Mouse (Mus musculus) heart, adult 2 months (tissue): Measurements from ENCODE around the gene Slc2a2.

ENCODE experiments used
- CTCF ChIP-seq: fragments of 200-600 bp; IDR thresholded peaks from 2 replicates; pipeline ENCODE4 v1.8.1; 2022; ENCODE audit warnings: antibody characterized with exemption, mild to moderate bottlenecking, moderate library complexity
- EP300 ChIP-seq: fragments of 200-500 bp; IDR thresholded peaks from 2 replicates; pipeline ENCODE4 v1.6.1; 2011; ENCODE audit warnings: low read depth, low read length, control low read depth; ENCODE audit not compliant: insufficient read depth

GRCm38 (mm10) chr3:28682411-28682810 lies 15.3 kb upstream of the Slc2a2 start:
- TF ChIP-seq EP300 (no peak), CTCF (no peak)
